Mouse (Mus musculus) cerebellum, postnatal 10 days (tissue): ENCODE measurements around the gene Peli2.
"Not testable (repeated sequence)": the region's sequence is repeated elsewhere in the genome, so short reads cannot be mapped to it uniquely, and the experiment has no call there.

Experiments used
- DNase-seq, 2 experiments: peaks; one replicate each; pipeline ENCODE4 v3.0.0; 2021; ENCODE audit warnings: mixed read lengths in 2 of 2

The Peli2 gene

GRCm38 (mm10) chr14:48120752-48121528 is at the start of gene Peli2:
Peli2 (plus strand) TSS chr14:48120823.
- DNase-seq = peak; percentile 84 to 91

- no peak for DNase-seq
Measured at GRCm38 (mm10) chr14:48072104-48072503, 48.5 kb upstream of the Peli2 start.

GRCm38 (mm10) chr14:48073247-48074161 is 47.1 kb upstream of the Peli2 start:
- DNase-seq = peak; percentile 39 to 43

GRCm38 (mm10) chr14:48079574-48079973 is 41.0 kb upstream of the Peli2 start:
- DNase-seq = not testable (repeated sequence)

GRCm38 (mm10) chr14:48083836-48084812 is 36.5 kb upstream of the Peli2 start:
- DNase-seq = peak; percentile 82 to 88

GRCm38 (mm10) chr14:48086682-48087297 is 33.8 kb upstream of the Peli2 start:
- peak; percentile 40 to 52 for DNase-seq

GRCm38 (mm10) chr14:48087298-48087830 is 33.3 kb upstream of the Peli2 start:
- peak; percentile 54 to 68 for DNase-seq

- DNase-seq = no peak
Measured at GRCm38 (mm10) chr14:48090465-48090864, 30.2 kb upstream of the Peli2 start.

GRCm38 (mm10) chr14:48091160-48091559 is 29.5 kb upstream of the Peli2 start:
- no peak for DNase-seq

- no peak for DNase-seq
Measured at GRCm38 (mm10) chr14:48098253-48098652, 22.4 kb upstream of the Peli2 start.

- DNase-seq = no peak
Measured at GRCm38 (mm10) chr14:48099354-48099753, 21.3 kb upstream of the Peli2 start.

GRCm38 (mm10) chr14:48106453-48106852 is 14.2 kb upstream of the Peli2 start:
- no peak for DNase-seq

- peak; percentile 78 to 88 for DNase-seq
Measured at GRCm38 (mm10) chr14:48117986-48118385, 2.6 kb upstream of the Peli2 start.

- DNase-seq = peak; percentile 80 to 87
Measured at GRCm38 (mm10) chr14:48119012-48119647, 1.5 kb upstream of the Peli2 start.

- peak; percentile 30 to 35 for DNase-seq
Measured at GRCm38 (mm10) chr14:48119648-48120270, 864 bp upstream of the Peli2 start.

- no peak for DNase-seq
Measured at GRCm38 (mm10) chr14:48120443-48120751, 226 bp upstream of the Peli2 start.

- peak; percentile 64 to 65 for DNase-seq
Measured at GRCm38 (mm10) chr14:48121529-48122517, 1.2 kb downstream of the Peli2 start.

GRCm38 (mm10) chr14:48124011-48124410 is 3.4 kb downstream of the Peli2 start:
- peak; percentile 35 to 48 for DNase-seq

GRCm38 (mm10) chr14:48124816-48125215 is 4.2 kb downstream of the Peli2 start:
- no peak for DNase-seq
